Mouse (Mus musculus) ovary, postnatal 10 days (tissue): ENCODE results near the gene Dnah17.
A peak's percentile ranks its signal among the peaks of the same experiment; 100 is the strongest.

Experiments
- DNase-seq: peaks from one replicate; pipeline ENCODE4 v3.0.0; 2022; ENCODE audit warnings: low spot score

Gene Dnah17

DNA sequence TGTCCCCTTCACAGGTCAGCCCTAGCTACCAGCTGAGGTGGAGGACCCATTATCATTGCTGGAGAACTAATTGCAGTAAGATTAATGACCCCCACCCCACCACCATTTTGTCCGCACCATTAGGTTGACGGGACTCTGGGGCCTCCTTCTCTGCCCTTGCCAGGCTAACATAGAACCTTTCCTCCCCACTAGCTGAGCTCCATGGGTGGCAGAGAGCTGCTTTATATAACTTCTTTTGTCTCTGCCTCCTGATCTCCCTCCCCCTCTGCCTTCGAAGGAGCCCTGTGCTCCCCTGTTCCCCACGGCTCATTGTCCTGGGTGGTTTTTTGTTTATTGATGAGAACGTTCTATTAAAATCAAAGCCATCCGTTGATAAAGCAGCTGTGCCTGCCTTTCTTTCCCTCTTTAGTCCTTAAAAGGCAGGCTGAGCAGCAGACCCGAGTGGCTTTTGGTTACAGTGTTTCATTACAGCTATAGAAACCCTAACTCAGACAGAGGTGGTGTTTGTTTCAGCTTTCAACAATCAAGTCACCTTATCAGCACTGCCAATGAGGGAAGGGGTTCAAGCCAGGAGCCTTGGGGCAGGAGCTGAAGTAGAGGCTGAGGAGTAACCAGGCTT, 12.2 kb upstream of the Dnah17 start:
- no peak for DNase-seq

DNA sequence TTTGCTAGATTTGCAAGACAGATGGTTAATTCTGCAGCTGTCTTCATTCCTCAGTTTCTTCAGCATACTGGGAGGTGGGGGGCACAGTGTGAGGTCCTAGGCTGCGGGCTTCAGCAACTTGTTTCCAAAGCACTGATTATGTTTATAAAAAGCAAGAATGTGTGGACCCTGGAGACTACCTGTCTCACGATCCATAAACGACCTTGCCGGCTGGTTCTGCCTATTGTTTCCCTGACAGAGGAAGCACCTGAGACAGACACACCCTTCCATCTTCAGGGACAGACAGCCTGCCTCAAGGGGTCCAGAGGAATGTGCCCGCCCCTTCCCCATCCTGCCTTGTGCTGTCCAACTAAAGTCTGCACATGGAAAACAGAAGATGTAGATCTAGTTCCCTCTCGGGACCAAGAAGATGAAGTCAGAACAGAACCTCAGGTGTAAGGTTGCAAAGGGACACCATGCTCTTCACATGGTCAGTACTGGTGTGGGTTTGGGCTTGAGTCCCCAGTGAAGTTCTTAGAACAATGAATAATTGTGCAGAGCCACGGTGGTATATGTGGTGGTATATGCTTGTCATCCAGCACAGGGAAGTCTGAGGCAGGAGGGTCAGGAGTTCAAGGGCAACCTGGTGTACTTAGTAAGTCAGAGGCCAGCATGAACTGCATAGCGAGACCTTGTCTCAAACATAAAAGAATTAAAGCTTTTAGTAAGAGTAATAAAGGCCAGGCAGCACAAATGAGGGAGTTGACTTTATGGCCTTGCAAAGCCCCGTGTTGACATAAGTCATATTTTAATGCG, 10.5 kb upstream of the Dnah17 start:
- DNase-seq = no peak

DNA sequence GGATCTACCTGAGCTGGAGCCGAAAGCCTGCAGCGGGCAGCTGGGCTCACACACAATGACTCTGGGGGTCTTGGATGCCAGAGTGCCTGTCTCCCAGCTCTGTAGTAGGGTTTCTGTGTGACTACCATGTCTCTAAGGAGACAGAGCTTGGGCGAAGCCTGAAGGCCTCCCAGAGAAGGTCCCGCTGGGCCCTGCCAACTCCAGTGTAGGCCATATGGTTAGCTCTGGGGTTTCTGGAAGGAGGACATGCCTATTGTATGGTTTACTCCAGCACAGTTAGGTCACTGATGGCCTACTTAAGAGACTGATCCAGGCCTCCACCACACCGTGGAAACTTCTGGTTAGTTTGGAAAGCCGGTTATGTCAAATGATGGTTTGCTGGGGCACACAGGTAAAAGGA, 7.9 kb upstream of the Dnah17 start:
- no peak for DNase-seq

DNA sequence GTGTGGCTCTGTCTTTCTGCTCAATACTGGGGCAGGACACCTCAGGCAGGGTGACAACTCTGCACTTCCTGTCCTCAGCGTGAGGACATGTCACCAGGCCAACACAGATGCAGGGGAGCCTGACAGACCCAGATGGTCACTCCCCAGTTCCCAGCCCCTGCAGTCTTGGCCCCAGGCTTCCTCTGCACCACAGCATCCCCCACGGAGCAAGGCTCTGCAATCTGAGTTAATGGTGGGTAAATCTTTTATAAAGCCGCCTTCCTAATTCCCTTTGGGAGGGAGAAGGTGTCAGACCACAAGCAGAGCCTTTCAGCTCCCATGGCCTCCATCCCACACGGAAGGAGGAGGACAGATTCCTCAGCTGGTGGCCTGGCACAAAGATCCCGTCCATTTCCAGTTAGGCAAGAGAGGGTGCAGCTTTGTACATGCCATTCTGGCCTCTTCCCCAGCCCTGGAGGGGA, 5.8 kb upstream of the Dnah17 start:
- DNase-seq = no peak

DNA sequence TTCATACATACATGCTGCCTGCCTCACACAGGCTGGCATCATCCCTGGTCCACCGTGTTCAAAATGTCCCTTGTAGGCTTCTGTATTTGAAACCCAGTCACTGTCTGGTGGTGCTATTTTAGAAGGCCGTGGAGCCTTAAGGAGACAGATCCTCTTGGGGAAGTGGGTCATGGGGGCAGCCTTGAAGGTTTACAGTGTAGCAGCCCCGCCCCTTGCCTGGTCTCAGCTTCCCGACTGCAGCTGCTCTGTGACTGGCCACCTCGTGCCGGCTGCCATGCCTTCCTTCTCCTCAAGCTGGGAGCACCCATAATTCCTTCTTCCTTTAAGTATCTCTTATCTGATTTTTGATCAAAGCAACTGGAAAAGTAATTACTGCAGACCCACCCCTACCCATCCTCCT, 4.8 kb upstream of the Dnah17 start:
- DNase-seq = no peak

DNA sequence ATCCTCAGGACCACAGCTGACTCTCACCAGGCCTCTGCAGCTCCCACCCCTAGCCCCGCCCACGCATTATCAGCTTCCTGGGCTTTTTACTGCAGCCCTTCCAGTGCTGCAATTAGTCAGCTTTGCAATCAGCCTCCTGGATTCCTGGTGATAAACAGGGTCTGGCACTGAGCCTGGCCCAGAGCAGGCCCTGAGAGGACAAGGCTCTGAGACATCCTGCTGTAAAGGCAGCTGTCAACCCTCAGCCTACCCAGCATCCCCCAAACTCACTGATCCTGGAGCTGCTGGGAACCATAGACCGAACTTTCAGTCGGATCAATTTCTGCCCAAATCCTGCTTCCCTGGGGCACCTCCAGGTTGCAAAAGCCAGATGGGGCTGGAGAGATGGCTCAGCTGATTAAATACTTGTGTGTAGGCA, 3.3 kb upstream of the Dnah17 start:
- DNase-seq = no peak

DNA sequence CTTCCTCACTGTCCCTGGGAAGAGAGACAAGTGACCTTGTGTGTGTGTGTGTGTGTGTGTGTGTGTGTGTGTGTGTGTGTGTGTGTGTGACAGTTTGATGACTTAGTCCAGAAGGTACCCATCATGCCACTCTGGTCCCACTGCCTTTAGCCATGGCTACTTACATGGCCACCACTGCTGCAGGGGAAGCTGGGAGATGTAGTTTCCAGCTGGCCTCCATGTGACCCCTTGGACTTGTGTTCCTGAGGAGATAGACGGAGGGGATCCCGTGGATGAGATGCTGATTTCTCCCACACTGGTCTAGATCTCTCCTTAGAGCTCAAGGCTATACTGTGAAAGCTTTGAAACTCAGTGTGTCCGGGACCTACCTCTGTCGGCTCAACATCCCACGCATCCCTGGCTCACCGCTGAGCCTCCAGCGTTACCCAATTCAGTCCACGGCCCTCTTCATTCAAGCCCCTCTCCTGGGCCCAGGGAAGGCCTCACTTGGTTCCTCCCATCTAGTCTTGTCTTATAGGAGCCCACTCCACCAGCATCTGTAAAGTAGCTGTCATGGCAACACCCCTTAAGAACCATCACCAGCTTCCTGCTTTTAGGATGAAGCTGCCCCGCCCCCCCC, 2.8 kb upstream of the Dnah17 start:
- no peak for DNase-seq

DNA sequence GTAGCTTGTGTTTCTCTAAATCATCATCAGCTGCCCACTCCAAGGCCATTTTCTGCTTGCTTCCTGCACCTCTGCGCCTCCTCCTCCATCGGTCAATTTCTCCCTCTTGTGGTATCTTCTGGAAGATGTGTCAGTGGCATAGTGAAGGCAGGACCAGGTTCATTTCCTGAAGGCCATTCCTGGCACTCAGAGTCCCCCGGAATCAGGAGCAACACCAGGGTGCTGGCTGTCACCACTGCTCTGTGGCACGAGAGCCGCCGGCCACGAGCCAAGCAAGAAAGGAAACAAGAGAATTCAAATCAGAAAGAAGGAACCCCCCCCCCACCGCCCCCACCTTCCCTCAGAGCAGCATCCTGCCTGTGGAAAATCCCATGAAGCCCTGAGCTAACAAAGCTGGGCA, 1.7 kb upstream of the Dnah17 start:
- no peak for DNase-seq

DNA sequence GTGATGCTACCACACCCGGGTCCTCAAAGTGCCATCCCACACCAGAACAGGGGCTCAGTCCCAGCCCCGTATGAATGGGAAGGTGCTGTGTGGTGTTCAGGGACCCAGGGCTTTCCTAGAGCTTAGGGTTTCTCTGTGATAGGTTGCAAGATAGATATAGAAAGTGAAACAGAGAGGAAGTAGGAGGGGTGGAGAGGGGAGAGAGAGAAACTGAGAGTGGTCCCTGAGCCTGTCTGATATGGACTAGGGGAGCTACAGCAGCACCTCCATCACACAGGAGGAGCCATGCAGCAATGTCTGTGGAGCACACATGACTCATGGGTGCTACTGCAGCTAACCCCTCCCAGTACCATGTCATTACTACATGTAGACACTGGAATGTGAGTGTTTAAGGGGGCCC, 622 bp downstream of the Dnah17 start:
- DNase-seq = no peak

DNA sequence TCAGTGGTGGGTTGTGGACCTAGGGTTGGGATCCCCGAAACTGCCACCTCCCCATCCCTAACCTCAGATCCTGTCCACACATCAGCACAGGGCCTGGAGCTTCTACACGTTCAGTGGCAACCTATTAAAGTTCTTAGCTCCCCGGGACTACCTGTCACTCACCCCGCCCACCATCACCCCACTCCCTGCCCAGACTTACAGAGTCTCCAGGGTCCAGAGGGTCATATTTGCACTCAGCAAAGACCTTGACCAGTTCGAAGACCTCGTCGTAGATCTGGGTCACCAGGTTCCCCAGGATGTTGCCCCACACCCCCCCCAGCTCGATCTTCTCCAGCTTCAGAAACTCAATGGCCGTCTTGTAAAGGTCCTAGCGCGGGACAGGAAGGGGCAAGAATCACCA, 8.8 kb downstream of the Dnah17 start:
- no peak for DNase-seq

DNA sequence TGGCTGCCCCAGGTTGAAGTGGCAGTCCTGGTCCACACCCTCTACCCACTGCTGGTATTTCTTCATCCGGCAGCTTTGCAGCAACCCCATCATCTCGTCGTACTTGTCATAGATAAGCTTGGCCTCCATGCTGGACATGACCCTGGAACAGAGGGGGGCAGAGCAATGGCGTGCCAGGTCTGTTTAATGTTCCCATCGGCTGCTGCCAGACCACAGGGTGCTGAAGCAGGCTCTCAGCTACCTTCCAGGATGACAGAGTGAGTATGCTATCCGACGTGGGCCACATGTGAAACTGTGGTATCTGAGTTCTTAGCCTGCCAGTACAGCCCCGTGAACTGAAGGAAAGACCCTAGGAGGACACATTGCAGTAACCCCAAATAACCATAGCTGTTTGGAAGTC, 11.7 kb downstream of the Dnah17 start:
- DNase-seq = no peak

DNA sequence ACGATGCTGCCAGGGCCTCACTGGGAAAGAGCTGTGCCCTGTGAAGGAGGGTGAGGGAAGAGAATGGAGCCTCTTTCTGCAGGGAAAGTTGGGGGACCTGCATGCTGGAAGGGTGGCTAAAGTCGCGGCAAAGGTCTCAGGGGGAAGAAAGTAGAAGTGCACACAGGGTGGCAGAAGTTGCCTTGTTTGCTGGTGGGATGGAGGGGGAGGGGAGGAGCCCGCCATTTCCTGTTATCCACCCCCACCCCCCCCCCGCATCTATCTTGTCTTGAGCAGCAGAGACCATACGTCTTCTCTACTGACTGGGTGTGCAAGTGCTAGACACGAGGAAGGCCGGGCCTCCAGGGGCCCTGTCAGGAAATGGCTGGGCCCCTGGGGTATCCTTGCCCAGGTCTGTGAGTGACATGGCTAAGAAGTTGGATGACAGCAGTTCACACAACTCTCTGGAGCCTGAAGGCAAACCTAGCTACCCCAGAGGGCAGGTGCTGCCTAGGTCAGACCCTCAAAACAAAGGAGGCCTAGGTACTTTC, 15.8 kb downstream of the Dnah17 start:
- DNase-seq = no peak

DNA sequence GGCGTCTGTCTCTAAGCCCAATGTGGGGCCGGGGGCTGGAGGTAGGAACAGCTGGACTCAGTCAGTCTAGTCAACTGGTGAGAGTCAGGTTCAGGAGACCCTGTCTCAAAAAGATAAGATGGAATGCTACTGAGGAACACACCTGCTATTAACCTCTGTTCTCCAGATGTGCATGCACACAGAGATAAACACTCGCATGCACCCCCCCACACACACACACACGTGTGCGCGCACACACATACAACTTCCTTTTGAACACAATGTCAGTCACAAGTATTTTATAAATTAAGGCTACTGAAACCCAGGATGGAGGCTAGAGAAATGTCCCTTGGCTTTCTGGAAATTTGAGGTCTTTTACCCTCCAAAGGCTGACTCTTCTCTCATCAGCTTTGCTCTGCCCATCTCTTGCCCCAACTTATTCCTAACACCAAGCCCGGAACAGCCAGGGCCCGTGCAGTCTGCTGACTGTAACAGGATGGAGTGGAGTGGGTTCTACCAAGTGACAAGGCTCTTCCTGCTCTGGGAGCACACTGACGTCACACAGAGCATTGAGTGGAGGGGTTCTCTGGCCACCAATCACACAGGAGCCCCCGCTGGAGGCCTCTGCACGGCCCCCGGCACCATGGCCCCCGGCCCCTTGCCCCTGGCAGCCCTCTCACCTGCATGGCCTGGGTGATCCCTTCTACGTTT, 16.8 kb downstream of the Dnah17 start:
- DNase-seq = no peak

DNA sequence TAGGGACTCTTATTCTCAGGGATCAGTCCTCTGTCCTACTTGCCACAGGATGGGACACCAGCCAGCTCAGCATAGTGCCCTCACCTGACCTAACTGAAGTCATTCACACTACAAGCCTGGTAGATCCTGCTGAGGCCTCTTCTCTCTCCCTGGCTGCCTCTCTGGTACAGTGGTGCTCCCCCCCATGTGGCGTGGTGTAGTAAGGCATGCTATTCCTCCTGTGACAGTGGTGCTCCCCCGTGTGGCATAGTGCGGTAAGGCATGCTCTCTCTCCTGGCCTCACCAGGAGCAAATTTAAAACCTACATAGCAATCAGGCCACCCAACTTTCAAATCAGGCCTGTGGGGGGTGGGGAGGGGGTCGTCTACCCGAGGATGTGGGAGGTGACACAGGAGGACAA, 26.4 kb downstream of the Dnah17 start:
- peak; percentile 49 for DNase-seq

DNA sequence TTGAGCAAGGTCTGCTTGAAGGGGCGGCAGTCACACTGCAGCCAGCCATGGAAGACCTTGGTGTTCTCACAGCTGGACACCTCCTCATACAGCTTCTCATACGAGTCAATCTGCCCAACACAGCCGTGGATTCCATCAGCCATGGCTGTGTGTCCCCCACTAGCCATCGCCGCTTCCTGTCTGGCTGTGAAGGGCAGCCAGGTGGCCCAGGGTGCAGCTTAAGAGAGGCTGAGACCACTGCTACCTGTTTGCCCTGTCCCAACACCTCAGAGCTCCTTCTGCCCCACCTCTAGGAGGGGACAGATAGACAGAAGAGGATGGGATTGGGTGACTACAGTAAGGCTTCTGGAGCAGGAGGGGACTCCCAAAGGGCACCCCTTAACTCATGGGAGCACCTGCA, 27.1 kb downstream of the Dnah17 start:
- no peak for DNase-seq

DNA sequence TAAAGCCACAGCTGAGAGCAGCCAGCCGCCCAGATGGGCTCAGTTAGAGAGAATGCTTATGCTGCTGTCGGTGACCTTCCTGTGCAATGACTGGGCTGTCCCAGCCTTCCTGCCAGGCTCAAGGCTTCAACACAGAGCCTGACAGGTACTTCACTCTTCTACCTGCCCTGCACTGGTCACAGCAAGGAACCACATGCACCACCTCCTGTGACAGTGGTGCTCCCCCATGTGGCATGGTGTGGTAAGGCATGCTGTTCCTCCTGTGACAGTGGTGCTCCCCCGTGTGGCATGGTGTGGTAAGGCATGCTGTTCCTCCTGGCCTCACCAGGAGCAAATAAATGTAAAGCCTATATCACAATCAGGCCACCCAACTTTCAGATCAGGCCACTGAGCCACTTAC, 27.6 kb downstream of the Dnah17 start:
- DNase-seq = peak; percentile 78

DNA sequence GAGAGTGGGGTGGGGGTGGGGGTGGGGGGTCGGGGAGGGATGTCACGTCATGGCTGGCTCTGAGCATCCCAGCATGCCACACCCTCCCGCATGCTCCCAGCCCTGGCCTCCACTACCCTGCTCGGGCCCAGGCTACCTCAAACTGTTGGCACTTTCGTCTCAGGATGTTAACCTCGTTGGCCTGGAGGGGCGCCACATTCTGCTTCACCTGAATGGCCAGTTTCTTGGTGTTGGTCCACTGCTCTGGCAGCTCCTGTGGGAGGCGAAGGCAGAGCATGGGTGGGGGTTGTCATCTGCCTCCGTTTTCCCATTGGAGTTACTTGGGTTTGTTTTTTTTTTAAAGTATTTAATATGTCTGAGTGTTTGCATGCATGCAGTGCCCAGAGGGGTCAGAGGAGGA, 29.3 kb downstream of the Dnah17 start:
- no peak for DNase-seq

DNA sequence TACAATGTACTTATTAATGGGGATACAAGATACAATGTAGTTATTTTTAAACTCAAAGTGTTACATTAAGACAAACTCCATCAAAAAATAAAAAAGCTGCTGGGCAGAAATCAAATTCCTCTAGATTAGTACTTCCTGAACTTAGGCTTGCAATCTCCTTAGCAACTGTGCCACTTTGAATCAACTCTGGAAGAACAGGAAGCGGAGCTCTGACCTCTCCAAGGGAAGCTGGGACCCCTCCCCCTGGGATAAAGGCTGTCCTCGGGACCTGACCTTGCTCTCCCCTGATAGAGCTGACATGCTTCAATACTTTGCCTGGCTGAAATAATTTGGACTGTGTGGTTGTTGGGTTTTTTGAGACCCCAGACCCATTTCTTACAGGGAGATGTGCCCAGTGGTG, 33.7 kb downstream of the Dnah17 start:
- DNase-seq = no peak

DNA sequence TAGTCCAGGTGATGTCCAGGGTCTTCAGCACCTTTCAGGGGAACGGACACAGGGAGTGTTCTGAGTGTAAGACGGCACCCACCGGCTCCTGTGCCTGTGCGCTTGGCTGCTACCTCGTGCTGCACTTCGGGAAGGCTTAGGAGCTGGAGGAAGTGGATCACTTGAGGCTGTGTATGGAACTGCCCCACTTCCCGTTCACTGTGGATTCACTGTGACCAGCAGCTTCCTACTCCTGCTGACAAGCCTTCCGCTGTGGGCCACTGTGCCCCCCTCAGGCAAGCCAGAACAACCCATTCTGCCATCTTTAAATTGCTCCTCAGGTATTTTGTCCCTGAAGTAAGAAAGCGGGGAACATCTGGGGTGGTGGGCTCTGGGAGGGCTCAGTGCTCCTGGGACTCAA, 35.4 kb downstream of the Dnah17 start:
- DNase-seq = no peak

DNA sequence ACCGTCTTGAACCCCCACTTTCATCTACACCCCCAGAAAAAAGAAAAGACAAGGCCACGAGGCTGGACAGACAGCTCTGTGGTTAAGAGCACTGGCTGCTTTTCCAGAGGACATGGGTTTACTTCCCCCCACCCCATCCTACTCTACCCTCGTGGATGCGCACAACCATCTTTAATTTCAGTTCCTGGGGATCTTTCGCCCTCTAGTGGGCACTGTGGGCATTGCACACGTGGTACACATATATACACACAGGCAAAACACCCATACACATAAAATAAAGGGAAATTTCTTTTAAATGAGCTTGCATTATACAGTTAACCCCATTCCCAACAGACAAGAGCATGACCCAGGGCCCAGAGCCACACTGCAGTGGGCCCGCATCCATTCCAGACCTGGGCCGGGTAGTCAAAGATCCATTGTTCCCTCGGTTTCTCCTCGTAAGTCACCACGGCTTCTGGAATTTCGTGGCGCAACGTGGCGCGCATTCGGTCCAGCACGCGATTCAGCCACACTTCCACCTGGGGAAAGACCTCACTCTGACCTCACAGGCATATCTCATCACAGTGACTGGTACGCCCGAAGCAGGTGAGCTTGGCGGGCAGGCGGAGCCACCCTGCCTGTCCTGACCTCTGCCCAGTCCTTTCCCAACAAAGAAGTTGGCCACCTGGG, 39.3 kb downstream of the Dnah17 start:
- DNase-seq = no peak

DNA sequence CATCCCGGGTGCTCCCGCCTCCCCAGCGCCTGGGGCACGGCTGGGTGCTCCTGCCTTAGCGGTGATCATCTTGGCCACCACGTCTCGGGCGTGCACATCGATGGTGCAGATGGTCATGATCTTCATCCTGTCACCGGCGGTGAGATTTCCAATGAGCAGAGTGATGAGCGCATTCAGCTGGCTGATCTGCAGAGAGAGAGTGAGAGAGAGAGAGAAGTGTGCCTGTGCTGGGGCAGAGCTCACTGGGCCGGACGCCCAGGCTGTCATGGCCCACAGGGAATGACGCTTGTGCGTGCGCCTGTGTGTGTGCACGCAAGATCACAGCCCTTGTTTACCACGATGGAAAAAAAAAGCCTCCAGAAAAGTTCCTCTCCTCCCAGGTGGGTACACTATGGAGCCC, 41.5 kb downstream of the Dnah17 start:
- DNase-seq = no peak

DNA sequence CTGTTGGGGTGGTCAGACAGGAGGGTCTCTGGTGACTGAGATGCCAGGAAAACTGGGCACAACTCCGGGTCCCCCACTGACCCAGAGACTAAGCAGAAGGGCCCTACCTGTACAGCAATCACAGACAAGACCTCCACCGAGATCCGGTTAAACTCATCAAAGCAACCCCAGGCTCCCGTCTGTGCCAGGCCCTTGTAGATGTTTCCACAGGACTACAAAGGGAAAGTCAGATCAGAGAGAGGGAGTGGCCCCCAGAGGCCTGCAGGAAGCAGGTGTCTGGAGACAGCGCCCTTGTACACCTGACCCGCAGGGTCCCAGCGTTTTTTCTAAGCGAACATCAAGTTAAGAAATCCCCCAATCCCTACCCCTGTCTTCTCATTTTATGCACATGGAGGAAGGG, 44.5 kb downstream of the Dnah17 start:
- no peak for DNase-seq
